ENCODE assay signal across 8 mouse cellular contexts in the genomic region with DNA sequence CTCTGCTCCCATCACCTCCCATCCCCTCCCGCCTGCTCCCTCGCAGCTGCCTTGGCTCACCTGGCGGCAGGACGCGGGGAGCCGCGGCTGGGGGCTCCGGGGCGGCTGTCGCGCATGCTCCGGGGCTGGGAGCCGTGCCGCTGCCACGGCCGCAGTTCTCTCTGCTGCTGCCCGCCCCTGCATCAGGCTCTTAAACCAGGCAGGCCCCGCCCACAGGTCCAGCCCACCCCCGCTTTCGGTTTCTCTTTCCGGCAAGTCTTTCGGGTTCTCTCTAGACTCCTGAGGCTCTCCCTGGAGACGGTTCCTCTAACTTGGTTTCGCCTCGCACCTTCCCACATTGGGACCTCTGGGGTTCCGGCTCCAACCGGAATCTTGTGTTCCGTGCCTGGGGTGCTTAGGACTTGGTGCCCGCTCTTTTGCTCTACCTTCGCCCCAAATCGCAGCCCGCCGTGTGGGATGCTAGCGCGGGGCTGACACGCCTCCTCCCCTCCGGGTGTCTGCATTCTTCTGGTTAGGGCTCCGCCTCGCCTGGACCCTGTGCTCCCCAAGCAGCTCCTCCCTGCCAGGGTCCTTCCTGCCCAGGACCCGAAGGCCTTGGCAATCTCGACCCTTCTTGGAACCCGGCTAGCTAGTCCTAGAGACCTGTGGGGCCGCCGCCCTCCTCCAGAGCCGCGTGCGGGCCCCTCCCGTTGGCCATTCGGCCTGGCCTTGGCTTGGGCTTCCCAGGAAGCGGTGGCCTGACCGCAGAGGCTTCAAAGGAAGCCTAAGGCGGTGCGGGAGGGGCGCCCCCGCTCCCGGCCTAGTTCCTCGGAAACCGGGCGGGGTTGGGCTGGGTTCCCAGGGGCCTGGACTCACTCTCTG. TPM values are rescaled to one million over a fixed set of nuclear protein-coding genes. Genes with fewer than 3 reads are reported as not detected.
DNase-seq lines count a peak whose midpoint lies in the region; ATAC-seq lines count a peak whose summit lies in the region.

A gene (minus strand): TSS at position 166 of the 861 bp plus-strand sequence.

- peak within 1 kb of the TSS; percentile 76 for H3K27ac ChIP-seq in hindbrain, embryonic 11.5 days (ENCODE audit: low read depth, low read length)

- peaks cover 15% of the 10 kb centered on the region for H3K27me3 ChIP-seq in hindbrain, embryonic 11.5 days (ENCODE audit: control insufficient read depth, insufficient read depth, low read length)

- H3K4me2 ChIP-seq in hindbrain, embryonic 11.5 days (replicated peaks; ENCODE audit: low read depth, low read length): peak within 1 kb of the TSS; percentile 71

- no peaks in the 10 kb centered on the region for H3K9me3 ChIP-seq in hindbrain, embryonic 11.5 days (ENCODE audit: control insufficient read depth, low read length)

- peak; percentile 85 for ATAC-seq in hindbrain, embryonic 11.5 days (ENCODE audit: low FRiP score)

- peak within 1 kb of the TSS; percentile 53 for H3K9ac ChIP-seq in hindbrain, embryonic 11.5 days (ENCODE audit: low read depth, low read length)

- DNase-seq in NIH3T3 (ENCODE audit: low read depth): peak; percentile 98
- peak; percentile 78 for DNase-seq in cerebellum, adult 9-11 months
- DNase-seq in frontal cortex, adult 2 months (ENCODE audit: extremely low spot score in 1 of 2, low spot score in 1 of 2): peak; percentile 48 to 76
- peak; percentile 88 for DNase-seq in hindbrain, embryonic 11.5 days (ENCODE audit: low spot score)
- peak; percentile 54 to 57 for DNase-seq in layer of hippocampus, postnatal 25 days (ENCODE audit: extremely low spot score in 1 of 2, low spot score in 1 of 2)
- peak; percentile 89 for DNase-seq in lung, postnatal 25 days (ENCODE audit: low spot score)
- peak; percentile 86 for DNase-seq in retina, embryonic 14.5 days (ENCODE audit: low spot score)
- peak; percentile 97 for DNase-seq in thymus, postnatal 4 days

- H3K4me3 ChIP-seq in hindbrain, embryonic 11.5 days (ENCODE audit: low read depth, low read length): peak within 1 kb of the TSS; percentile 60

- no peaks in the 10 kb centered on the region for H3K36me3 ChIP-seq in hindbrain, embryonic 11.5 days (ENCODE audit: control insufficient read depth, insufficient read depth, low read length)

- WGBS in hindbrain, embryonic 11.5 days: under 1% methylated on average over 56 of the region's 59 CpGs

- no peaks in the 10 kb centered on the region; the same call in 1 of the 2 replicates for H3K4me1 ChIP-seq in hindbrain, embryonic 11.5 days (replicated peaks; ENCODE audit: control insufficient read depth, insufficient read depth, low read length)

RNA-seq across cellular contexts. Expression of the gene that starts here (rescaled TPM):
- polyA plus RNA-seq in frontal cortex, adult 2 months (2012; rRNA removed): 0.88 and 1.2 TPM in 2 replicates
- 3.5 and 3.6 TPM in 2 replicates for polyA plus RNA-seq in hindbrain, embryonic 11.5 days (2014; fragmentation: Nextera tagmentation; extraction: Ambion mirVana)
- total RNA-seq in layer of hippocampus, postnatal 25 days (2021): under 1 TPM; 0.71 to 0.77 TPM

Comparison
In these comparisons a context has a peak if more than half of its experiments do, and no peak if none do; other contexts are left out.
1. Peak in every context shown above with its lines: DNase-seq, ATAC-seq, H3K4me3 ChIP-seq and H3K27ac ChIP-seq.
2. Peak in DNase-seq in layer of hippocampus, postnatal 25 days; RNA of the gene not detected or under 1 TPM.